Mouse (Mus musculus) liver, embryonic 16.5 days (tissue): ENCODE measurements around the gene Il1r2. TPM values are rescaled to one million over a fixed set of nuclear protein-coding genes. Genes with fewer than 3 reads are reported as not detected.
A peak's percentile ranks its signal among the peaks of the same experiment; 100 is the strongest.

Source experiments
- ATAC-seq: fragments of 200-750 bp; cut with Nextera tagmentation; 2 replicates; pipeline ENCODE4 v1.8.0; 2017; ENCODE audit warnings: low read depth, mild to moderate bottlenecking, moderate number of reproducible peaks, moderate library complexity
- H3K27ac ChIP-seq: fragments of 300-500 bp; sonication (generic); 2 replicates; pipeline ENCODE4 v1.5.1; 2014; ENCODE audit warnings: mild to moderate bottlenecking, low read length
- H3K27me3 ChIP-seq: fragments of 300-500 bp; sonication (generic); 2 replicates; pipeline ENCODE4 v1.6.1; 2014; ENCODE audit warnings: low read depth, low read length, mixed read lengths; ENCODE audit not compliant: control insufficient read depth, insufficient read depth
- H3K36me3 ChIP-seq: fragments of 300-500 bp; sonication (generic); 2 replicates; pipeline ENCODE4 v1.6.1; 2014; ENCODE audit warnings: mild to moderate bottlenecking; ENCODE audit not compliant: control insufficient read depth, insufficient read depth
- H3K4me1 ChIP-seq: fragments of 300-500 bp; sonication (generic); 2 replicates; pipeline ENCODE4 v1.6.1; 2014; ENCODE audit warnings: low read depth, low read length, mixed read lengths; ENCODE audit not compliant: control insufficient read depth
- H3K4me2 ChIP-seq: fragments of 300-500 bp; sonication (generic); 2 replicates; pipeline ENCODE4 v1.6.1; 2014; ENCODE audit warnings: low read depth, low read length, mixed read lengths
- H3K4me3 ChIP-seq: fragments of 300-500 bp; sonication (generic); 2 replicates; pipeline ENCODE4 v1.5.1; 2014; ENCODE audit warnings: low read depth, mild to moderate bottlenecking, low read length
- H3K9ac ChIP-seq: fragments of 300-500 bp; sonication (generic); 2 replicates; pipeline ENCODE4 v1.6.1; 2014; ENCODE audit warnings: low read depth, low read length
- H3K9me3 ChIP-seq: fragments of 300-500 bp; sonication (generic); replicated peaks from 2 replicates; pipeline ENCODE4 v1.6.1; 2016; ENCODE audit warnings: low read length; ENCODE audit not compliant: control insufficient read depth
- WGBS: fragments of 180-500 bp; shearing (Covaris S2); extraction: QIAGEN DNeasy Blood & Tissue Kit; methylation state at CpG from one replicate; pipeline ENCODE4 v1.1.7; 2014; ENCODE audit not compliant: insufficient replicate concordance; 5-methylcytosine and 5-hydroxymethylcytosine counted together
- polyA plus RNA-seq: library from polyadenylated mRNA; unstranded; fragments of >200 nt; fragmentation: Nextera tagmentation; extraction: Ambion mirVana; gene quantifications from 2 replicates; pipeline ENCODE4 v1.2.1, GENCODE M21; 2015

Il1r2 gene
- polyA plus RNA-seq, 1 experiment from 2014 or later = 1.9 TPM

GRCm38 (mm10) chr1:40131631-40132030 is 57.8 kb downstream of the Il1r2 start:
- Histone ChIP-seq H3K4me3 (no peak overlapping the region), H3K4me1 (no peaks in the 10 kb centered on the region), H3K27me3 (no peaks in the 10 kb centered on the region), H3K36me3 (no peaks in the 10 kb centered on the region), H3K9me3 (no peaks in the 10 kb centered on the region), H3K4me2 (no peak overlapping the region), H3K9ac (no peak overlapping the region), H3K27ac (no peak overlapping the region)
- ATAC-seq = no peak
- WGBS = 24% methylated on average over 1 of the region's 1 CpGs

- Histone ChIP-seq H3K36me3 (no peaks in the 10 kb centered on the region), H3K9me3 (no peaks in the 10 kb centered on the region), H3K4me1 (no peaks in the 10 kb centered on the region), H3K4me3 (no peak overlapping the region), H3K27me3 (no peaks in the 10 kb centered on the region), H3K27ac (no peak overlapping the region), H3K4me2 (no peak overlapping the region), H3K9ac (no peak overlapping the region)
- no peak for ATAC-seq
- 46% methylated on average over 4 of the region's 4 CpGs for WGBS
Observed at GRCm38 (mm10) chr1:40132721-40133120, 58.8 kb downstream of the Il1r2 start.

DNA sequence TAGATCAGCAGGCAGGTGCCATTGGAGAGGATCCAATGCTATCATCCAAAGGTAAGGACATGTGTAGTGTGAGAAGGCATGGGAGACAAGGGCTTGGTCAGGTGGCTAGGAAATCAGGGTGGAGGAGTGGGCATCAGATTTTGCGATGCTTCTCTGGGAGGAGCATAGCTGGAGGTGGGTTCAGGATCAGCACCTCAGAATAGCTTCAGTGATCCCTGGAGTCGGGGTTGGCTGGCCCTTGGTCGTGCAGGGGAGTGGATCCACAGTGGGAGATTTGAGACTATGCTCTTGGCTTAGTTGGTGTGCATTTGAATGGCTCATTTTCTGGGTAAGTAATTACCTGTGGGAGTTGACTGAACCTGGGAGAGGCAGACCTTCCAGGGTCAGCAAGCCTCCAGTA is 59.7 kb downstream of the Il1r2 start:
- no peak for ATAC-seq
- H3K9ac ChIP-seq = no peak overlapping the region
- WGBS = 55% methylated on average over 3 of the region's 3 CpGs
- H3K9me3 ChIP-seq = no peaks in the 10 kb centered on the region
- H3K4me2 ChIP-seq = no peak overlapping the region
- no peaks in the 10 kb centered on the region for H3K36me3 ChIP-seq
- no peaks in the 10 kb centered on the region for H3K27me3 ChIP-seq
- no peak overlapping the region for H3K27ac ChIP-seq
- no peak overlapping the region for H3K4me3 ChIP-seq
- no peaks in the 10 kb centered on the region for H3K4me1 ChIP-seq

- no peaks in the 10 kb centered on the region for H3K36me3 ChIP-seq
- H3K9me3 ChIP-seq = no peaks in the 10 kb centered on the region
- 66% methylated on average over 14 of the region's 14 CpGs for WGBS
- no peaks in the 10 kb centered on the region for H3K27me3 ChIP-seq
- no peak overlapping the region for H3K9ac ChIP-seq
- H3K4me1 ChIP-seq = no peaks in the 10 kb centered on the region
- H3K27ac ChIP-seq = no peak overlapping the region
- no peak overlapping the region for H3K4me2 ChIP-seq
- no peak for ATAC-seq
- H3K4me3 ChIP-seq = no peak overlapping the region
Observed at GRCm38 (mm10) chr1:40139798-40140532, 66.1 kb downstream of the Il1r2 start.

GRCm38 (mm10) chr1:40156096-40156495 is 82.2 kb downstream of the Il1r2 start:
- Histone ChIP-seq H3K4me3 (no peak overlapping the region), H3K27me3 (no peaks in the 10 kb centered on the region), H3K4me1 (no peaks in the 10 kb centered on the region), H3K4me2 (no peak overlapping the region), H3K9ac (no peak overlapping the region), H3K9me3 (no peaks in the 10 kb centered on the region), H3K27ac (no peak overlapping the region), H3K36me3 (no peaks in the 10 kb centered on the region)
- 52% methylated on average over 6 of the region's 6 CpGs for WGBS
- peak; percentile 67 for ATAC-seq

DNA sequence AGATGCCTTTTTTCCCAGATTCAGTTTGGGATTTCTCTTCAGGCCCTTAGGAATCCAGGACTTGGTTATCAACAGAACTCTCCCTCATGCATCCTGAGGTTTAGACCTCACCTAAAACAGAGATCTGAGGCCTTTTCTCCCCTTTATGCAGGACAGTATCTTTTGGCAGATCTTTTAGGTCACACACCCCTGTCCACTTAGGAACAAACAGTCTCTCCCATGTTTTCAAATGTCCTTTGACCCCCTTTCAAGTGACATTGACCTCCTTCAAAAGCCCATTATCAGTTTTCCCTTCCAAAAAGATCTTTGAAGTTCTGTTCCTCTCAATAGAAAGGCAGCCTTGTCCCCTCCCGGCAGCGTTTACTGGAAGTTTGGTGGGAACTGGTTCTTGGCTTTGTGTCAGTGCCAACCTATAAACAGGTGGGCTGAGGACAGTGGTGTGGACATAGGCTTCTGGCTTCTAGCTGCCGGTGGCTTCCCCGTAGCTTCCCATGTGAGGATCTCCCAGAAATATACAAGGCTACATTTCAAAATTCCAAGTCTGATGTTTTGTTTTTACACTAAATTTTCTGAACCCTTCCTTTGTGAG is 89.5 kb downstream of the Il1r2 start:
- no peaks in the 10 kb centered on the region for H3K27me3 ChIP-seq
- H3K9ac ChIP-seq = no peak overlapping the region
- no peaks in the 10 kb centered on the region for H3K4me1 ChIP-seq
- 48% methylated on average over 4 of the region's 4 CpGs for WGBS
- H3K4me3 ChIP-seq = no peak overlapping the region
- ATAC-seq = peak; percentile 31; the same call in 1 of the 2 replicates
- no peaks in the 10 kb centered on the region for H3K36me3 ChIP-seq
- H3K9me3 ChIP-seq = no peaks in the 10 kb centered on the region
- no peak overlapping the region for H3K4me2 ChIP-seq
- H3K27ac ChIP-seq = no peak overlapping the region

GRCm38 (mm10) chr1:40164331-40164730 is 90.5 kb downstream of the Il1r2 start:
- no peak overlapping the region for H3K4me2 ChIP-seq
- H3K27me3 ChIP-seq = no peaks in the 10 kb centered on the region
- H3K27ac ChIP-seq = no peak overlapping the region
- WGBS = 53% methylated on average over 4 of the region's 4 CpGs
- no peak overlapping the region for H3K4me3 ChIP-seq
- H3K9ac ChIP-seq = no peak overlapping the region
- no peaks in the 10 kb centered on the region for H3K9me3 ChIP-seq
- H3K36me3 ChIP-seq = no peaks in the 10 kb centered on the region
- H3K4me1 ChIP-seq = no peaks in the 10 kb centered on the region
- ATAC-seq = 0 out of 2 replicates have a peak, but pooled peaks have one; percentile 25

DNA sequence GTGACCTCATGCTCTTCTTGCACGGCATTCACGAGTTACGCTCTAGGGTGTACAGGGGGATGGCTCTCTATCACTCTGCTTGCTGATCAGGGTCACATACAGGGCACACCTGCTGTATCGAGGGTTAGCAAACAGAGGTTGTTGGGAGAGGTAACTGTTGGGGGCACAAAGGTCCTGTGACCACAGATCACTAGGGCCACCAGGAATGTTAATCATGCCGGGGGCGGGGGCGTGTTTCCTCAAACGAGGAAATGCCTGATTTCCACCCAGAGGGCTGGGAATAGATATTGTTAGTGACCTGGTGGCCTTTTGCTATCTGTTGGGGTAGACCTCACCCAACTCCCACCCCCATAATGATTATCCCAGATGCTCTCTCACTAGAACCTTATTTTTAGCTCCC is 93.7 kb downstream of the Il1r2 start:
- Histone ChIP-seq H3K4me1 (no peaks in the 10 kb centered on the region), H3K27me3 (no peaks in the 10 kb centered on the region), H3K9me3 (no peaks in the 10 kb centered on the region), H3K27ac (no peak overlapping the region), H3K4me3 (no peak overlapping the region), H3K4me2 (no peak overlapping the region), H3K36me3 (no peaks in the 10 kb centered on the region), H3K9ac (no peak overlapping the region)
- WGBS = 59% methylated on average over 8 of the region's 8 CpGs
- ATAC-seq = peak; percentile 92

DNA sequence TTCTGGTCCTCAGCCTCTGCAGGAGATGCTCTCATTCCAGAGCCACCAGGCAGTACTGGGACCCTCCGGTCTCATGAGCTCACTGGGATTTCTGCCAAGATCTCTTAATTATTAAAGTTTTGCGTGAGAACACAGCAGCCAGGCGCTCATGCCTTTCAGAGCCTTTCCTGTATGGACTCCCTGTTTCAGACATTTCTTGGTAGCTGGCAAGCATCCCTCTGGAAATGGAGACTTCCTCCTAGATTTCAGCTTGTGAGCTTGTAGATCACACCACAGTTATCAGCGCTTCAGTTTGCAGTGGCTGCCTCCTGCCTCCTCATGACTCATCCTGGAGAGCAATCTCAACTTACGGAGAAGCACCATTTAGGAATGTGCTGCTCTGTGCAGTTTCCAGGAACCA is 98.0 kb downstream of the Il1r2 start:
- H3K4me3 ChIP-seq = no peak overlapping the region
- H3K9me3 ChIP-seq = no peaks in the 10 kb centered on the region
- no peak overlapping the region for H3K4me2 ChIP-seq
- H3K27ac ChIP-seq = no peak overlapping the region
- ATAC-seq = peak; percentile 8; the same call in 1 of the 2 replicates
- H3K4me1 ChIP-seq = no peaks in the 10 kb centered on the region
- H3K36me3 ChIP-seq = no peaks in the 10 kb centered on the region
- no peaks in the 10 kb centered on the region for H3K27me3 ChIP-seq
- no peak overlapping the region for H3K9ac ChIP-seq
- 61% methylated on average over 5 of the region's 5 CpGs for WGBS
